Mouse (Mus musculus): Measurements from ENCODE around the gene Prmt1.

GRCm38 (mm10) chr7:44973415-44974130 is 12.8 kb downstream of the Prmt1 start:
- no peak for TF ChIP-seq CTCF (IDR thresholded peaks at IDR 0.05; ENCODE audit: low read depth)
- no peak for TF ChIP-seq EP300 (IDR thresholded peaks at IDR 0.05; ENCODE audit: low read depth)

All from liver, embryonic 14.5 days (tissue).